Mouse (Mus musculus): ENCODE measurements at regions not wholly inside any gene's neighbourhood (a gene's known extent, or its start where the extent isn't known, plus 50 kb on each side); places are given as distances from the start of the nearest gene placed in this dataset.

DNA sequence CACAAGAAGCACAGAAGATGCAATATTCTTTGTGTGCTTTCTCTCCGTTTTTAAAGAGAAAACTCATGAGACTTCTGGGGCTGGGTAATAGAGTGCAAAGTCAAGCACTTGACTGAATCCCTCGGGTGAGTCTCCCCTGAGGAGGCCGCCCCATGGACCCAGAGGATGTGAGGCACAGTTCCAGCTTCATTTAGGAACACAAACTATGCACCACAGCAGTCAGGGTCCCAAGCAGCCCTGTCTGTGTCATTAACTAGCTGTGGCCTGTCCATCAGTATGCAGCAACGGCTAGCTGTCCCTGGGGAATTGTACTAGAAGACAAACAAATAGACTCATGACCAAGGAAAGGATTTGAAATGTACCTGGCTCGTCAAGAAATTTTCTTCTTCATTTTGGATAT lies 349.7 kb downstream of the Cbln4 start:
- TF ChIP-seq CTCF (IDR thresholded peaks at IDR 0.05; ENCODE audit: borderline replicate concordance, insufficient read depth, low read length) (no peak), POLR2A (IDR thresholded peaks at IDR 0.05; ENCODE audit: low read depth, low read length) (no peak)
